Mouse (Mus musculus): ENCODE data around the gene Mtus2. TPM values are rescaled to one million over a fixed set of nuclear protein-coding genes. Genes with fewer than 3 reads are reported as not detected.

Mtus2 gene
- polyA plus RNA-seq, 1 experiment from 2014 or later, result 11.0 TPM

DNA sequence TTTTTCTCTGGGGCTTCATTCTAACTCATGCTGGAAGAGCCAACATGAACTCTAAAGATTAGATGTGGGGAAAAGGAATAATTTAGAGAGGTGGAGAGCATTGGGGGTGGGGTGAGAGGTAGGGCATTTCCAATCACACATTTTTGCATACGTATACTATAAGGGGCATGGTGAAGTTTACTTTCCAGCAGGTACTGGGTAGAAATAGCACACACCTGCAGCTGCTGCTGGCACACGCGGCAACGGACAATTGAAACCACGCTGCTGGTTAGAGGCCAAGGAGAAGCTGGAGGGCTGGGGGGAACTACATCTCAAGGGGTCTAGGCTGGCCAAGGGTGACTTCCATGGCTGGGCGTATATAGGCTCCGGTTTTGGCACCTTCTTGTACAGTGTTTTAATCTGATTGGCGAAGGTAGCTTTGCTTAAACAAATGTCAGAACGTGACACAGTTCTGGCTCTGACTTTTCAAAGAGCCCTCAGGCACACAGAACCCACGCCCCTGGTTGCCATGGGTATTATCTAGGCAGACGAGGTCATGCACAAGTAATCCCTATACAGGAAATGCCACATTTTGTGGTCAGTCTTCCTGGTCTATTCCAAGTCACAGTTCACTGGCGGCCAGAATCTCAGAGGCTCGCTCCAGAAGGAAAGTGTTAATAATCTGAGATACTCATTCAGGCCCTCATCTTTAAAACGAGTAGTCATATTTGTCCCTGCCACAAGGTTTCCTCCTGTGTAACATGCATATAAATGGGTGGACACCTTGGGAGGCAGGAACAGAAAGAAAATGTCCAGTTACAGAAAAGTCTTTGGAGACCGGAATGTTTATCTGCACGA is 404.0 kb downstream of the Mtus2 start:
- Histone ChIP-seq H3K9me3 (no peaks in the 10 kb centered on the region), H3K9ac (no peak overlapping the region), H3K4me1 (peaks cover 9% of the 10 kb centered on the region), H3K27me3 (no peaks in the 10 kb centered on the region), H3K27ac (no peak overlapping the region), H3K4me3 (no peak overlapping the region), H3K4me2 (replicated peaks) (no peak overlapping the region), H3K36me3 (no peaks in the 10 kb centered on the region)
- no peak for ATAC-seq (ENCODE audit: insufficient number of reproducible peaks, insufficient read depth, low FRiP score, low TSS enrichment)
- 46% methylated on average over 16 of the region's 16 CpGs for WGBS

DNA sequence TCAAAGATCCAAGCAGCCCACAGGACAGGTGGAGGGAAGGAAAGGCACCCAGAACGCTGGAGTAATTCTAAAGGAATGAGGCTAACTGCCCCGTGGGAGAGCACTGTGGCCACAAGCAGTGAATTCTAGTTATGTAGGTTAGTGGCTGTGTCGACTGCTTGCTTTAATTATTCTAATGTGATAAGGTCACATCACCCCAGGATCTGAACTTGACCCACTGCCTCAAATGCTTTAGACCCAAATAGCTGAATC is 404.6 kb downstream of the Mtus2 start:
- 20% methylated on average over 3 of the region's 3 CpGs for WGBS
- Histone ChIP-seq H3K36me3 (no peaks in the 10 kb centered on the region), H3K9me3 (no peaks in the 10 kb centered on the region), H3K4me3 (no peak overlapping the region), H3K9ac (no peak overlapping the region), H3K4me2 (replicated peaks) (no peak overlapping the region), H3K27ac (no peak overlapping the region), H3K4me1 (peaks cover 9% of the 10 kb centered on the region), H3K27me3 (no peaks in the 10 kb centered on the region)
- ATAC-seq (ENCODE audit: insufficient number of reproducible peaks, insufficient read depth, low FRiP score, low TSS enrichment), result no peak

DNA sequence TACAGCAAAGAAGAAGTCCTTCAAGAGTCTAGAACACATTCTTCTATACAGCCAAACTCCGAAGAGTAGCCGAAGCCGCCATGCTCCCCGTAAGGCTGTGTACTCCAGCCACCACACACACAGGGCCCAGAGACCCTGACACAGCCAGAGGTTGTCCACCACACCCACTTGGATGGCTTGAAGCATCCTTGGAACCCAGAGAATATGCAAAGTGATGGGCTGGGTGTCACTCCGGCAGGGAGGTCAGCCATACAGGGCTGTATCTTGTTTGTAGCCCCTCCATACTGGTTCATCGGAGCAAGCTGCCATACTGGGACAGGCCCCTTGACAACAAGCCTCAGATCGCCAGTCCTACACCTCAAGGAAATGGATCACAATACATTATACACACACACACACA is 405.2 kb downstream of the Mtus2 start:
- 97% methylated on average over 7 of the region's 7 CpGs for WGBS

DNA sequence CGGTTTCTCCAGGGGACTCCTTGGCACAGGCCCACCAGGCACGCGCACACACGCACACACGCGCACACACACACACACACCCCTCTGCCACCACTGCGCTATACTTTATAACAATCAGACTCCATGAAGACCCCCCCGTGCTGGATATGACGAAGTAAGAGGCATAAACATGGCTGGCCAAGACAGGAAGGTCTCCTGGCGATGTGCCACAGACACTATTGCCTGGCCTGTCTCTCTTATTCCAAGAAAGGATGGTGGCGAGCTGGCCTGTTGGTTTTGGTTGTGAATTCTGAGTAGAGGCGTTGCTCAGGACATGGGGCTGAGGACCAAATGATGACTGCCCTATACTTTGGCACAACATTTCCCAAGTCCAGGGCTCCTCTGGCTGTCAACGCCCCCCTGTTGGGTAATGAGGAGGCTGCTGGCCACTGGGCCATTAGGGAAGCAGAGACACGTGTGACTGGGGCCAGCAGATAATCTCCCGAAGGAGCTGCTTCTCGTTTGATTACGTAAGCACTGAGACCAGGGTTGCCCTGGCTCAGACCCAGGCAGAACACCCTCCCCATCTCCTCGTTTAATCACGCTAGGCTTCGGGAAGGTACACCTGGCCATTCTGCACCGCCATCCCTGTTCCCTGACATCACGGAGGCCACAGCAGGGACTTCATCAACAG is 406.5 kb downstream of the Mtus2 start:
- Histone ChIP-seq H3K4me3 (no peak overlapping the region), H3K4me2 (replicated peaks) (no peak overlapping the region), H3K27ac (no peak overlapping the region), H3K9ac (no peak overlapping the region), H3K27me3 (no peaks in the 10 kb centered on the region), H3K36me3 (no peaks in the 10 kb centered on the region), H3K9me3 (no peaks in the 10 kb centered on the region), H3K4me1 (peaks cover 9% of the 10 kb centered on the region)
- WGBS, result 85% methylated on average over 22 of the region's 22 CpGs
- ATAC-seq (ENCODE audit: insufficient number of reproducible peaks, insufficient read depth, low FRiP score, low TSS enrichment), result no peak

More for the DNA sequence above, 405.2 kb downstream of the Mtus2 start:
- Histone ChIP-seq H3K36me3 (no peaks in the 10 kb centered on the region), H3K4me2 (replicated peaks) (no peak overlapping the region), H3K4me1 (peaks cover 9% of the 10 kb centered on the region), H3K9ac (no peak overlapping the region), H3K27me3 (no peaks in the 10 kb centered on the region), H3K4me3 (no peak overlapping the region), H3K27ac (no peak overlapping the region), H3K9me3 (no peaks in the 10 kb centered on the region)
- no peak for ATAC-seq (ENCODE audit: insufficient number of reproducible peaks, insufficient read depth, low FRiP score, low TSS enrichment)

Other genes starting within 250 kb of the Mtus2 start
- 12.7 and 16.3 TPM in 2 replicates for gene Flt1, start 231.3 kb upstream of the Mtus2 start, polyA plus RNA-seq (2016; fragmentation: Nextera tagmentation; extraction: Ambion mirVana)
- 451 and 487 TPM in 2 replicates for gene Pomp, start 96.9 kb upstream of the Mtus2 start, polyA plus RNA-seq (2016; fragmentation: Nextera tagmentation; extraction: Ambion mirVana)
- 2.0 and 2.3 TPM in 2 replicates for gene Slc46a3, start 62.5 kb upstream of the Mtus2 start, polyA plus RNA-seq (2016; fragmentation: Nextera tagmentation; extraction: Ambion mirVana)

All from embryonic facial prominence, embryonic 12.5 days (tissue).